Mouse (Mus musculus) embryo, embryonic 10.5 days (tissue): ENCODE results near the gene Cpne6.

Experiments
- DNase-seq: peaks from one replicate; pipeline ENCODE4 v3.0.0-alpha.2; 2015; ENCODE audit warnings: low spot score

Gene Cpne6

DNA sequence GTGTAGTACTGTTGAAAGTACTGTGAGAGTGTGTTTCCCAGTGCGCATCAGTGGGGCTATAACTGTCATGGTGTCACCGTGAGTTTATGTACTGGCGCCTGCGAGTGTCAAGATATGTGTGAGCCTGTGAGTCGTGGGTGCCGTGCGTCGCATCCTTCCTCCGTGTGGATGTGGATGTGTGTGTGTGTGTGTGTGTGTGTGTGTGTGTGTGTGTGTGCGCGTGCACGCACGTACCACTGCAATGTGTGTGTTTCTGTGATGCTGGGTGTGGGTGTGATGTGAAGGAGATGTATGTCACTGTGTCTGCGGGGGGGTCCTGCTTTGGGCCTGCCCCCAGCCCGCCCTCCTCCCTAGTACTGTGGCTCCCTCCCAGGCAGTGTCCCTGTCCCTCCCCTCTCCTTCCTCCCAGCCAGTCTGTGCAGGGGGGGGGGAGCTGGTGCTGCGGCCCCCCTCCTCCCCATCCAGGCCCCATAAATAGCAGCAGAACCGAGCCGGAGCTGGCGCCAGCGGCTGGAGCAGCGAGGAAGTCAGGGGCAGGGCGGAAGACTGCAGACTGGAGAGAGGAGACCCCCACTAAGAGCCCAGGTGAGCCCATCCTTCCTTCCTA lies at the start of gene Cpne6:
Cpne6 (plus strand) TSS at position 321 of the 607 bp plus-strand sequence.
- DNase-seq: no peak

DNA sequence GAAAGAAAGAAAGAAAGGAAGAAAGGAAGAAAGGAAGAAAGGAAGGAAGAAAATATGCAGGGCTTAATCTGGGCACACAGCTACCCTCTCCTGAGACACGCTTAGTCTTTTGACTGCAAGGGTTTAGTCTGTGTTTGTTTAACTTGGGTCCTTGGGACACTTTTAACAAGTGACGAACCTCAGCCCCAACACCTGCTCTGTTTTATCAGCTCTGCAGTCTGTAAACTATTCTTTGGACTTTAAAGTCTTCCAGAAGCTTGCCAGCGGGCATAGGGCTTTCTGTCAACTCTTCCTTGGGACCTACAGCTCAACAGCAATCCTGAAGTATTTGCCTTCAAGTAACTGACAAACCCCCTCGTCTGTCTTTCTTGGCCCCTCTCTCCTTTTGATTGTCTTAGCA lies 48.5 kb upstream of the Cpne6 start:
- no peak for DNase-seq

DNA sequence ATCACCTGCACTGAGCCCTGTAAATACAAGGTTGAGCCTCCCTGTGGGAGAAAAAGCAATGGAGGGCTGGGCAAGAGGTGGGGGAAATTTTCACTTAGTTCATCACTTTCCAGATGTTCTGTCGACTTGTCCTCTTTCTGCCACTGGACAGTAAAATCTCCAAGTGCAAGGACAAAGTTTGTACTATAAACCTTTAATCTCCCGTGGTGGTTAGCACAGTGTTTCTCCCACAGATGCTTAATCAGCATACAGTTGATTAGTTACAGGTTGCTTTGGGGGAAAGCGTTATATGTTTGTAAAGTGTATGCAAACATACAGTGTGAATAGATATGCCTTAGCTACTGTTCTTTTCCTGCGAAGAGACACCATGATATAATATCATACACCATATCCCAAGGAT lies 43.8 kb upstream of the Cpne6 start:
- DNase-seq: no peak

DNA sequence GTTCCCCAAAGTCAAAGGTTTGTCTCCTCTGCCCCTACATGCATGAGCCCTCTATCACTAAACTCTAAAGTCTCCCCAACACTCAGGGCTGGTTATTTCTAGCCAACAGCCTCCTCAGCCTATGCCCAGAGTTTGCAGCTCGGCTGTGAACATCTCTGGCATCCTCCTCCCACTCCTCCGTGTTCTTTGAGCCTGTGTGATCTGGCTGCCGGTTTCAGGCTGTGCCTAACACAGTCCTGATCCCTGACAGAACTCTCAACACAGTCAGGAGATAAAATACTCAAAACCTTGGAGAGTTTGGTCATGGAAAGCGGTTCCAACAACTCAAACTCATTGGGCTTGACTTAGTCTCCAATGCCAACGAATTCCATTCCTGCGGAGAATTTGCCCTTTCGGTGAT lies 43.1 kb upstream of the Cpne6 start:
- no peak for DNase-seq

DNA sequence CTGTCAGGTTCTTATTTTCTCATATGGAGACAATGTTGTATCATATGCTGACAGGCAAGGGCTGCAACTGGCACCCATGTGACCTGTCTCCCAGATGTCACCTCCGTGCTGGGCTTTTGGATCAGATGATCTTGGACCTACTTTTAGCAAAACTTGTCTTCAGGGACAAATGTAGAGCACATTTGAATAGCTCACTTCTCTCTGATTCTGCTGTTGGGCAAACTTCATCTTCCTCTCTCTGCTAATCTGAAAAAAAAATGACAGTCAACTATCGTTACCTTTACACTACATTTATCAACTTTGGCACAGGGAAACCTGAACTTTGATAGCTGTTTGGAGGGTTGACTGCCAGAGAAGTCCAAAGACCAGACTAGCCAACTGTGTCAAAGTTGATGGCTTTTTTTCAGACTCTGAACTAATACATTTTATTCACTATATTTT lies 41.9 kb upstream of the Cpne6 start:
- no peak for DNase-seq

DNA sequence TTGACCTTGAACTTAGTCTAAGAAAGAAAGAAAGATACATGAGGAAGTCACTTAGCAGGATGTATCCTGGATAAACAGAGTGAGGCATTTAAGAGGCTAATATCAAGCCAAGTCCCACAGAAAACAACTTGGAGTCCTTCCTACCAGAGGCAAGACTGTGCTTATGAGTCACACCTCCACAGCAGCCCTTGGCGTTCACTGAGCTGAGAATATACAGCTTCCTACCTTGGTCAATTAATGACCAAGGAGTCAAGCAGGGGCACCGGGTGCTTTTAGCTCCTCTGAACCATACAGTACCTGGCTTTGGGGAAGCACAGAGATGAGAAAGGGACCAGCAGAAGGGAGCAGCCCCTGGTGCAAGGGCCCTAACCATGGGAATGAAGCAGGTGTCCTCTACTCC lies 41.2 kb upstream of the Cpne6 start:
- DNase-seq: no peak

DNA sequence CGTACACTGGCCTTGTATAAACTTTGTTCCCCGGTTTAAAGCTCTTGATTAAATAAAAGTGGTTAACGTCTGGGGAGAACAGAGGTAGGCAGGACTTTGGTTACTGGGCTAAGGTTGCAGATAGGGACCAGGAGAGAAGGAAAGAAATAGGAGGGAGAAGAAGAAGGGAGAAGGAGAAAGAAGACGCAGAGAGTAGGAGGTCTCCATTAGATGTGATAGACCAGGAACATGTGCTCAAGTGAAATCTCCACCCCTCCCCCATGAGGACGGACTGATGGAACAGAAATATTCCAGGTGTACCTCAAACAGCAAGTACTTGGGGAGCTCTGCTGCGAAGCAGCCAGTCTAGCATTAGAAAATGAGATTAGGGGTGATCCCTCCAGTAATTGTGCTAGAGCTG lies 40.4 kb upstream of the Cpne6 start:
- no peak for DNase-seq

DNA sequence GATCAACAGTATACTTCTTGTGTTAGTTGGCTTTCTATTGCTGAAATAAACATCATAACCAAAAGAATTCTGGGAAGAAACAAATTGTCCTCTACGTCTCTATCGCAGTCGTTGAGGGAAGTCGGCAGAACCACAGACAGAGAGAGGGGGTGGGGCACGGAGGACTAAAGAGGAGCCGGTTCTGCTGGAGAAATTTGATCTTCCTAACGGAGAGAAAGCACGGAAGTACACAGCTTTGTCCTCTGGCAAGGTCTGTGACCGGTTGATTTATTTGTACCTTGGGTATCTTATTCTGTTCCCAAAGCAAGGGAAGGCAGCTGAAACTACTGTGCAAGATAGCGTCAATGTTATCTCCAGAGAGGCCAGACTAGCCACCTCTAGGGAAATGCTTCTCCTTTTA lies 39.4 kb upstream of the Cpne6 start:
- peak; percentile 40 for DNase-seq

DNA sequence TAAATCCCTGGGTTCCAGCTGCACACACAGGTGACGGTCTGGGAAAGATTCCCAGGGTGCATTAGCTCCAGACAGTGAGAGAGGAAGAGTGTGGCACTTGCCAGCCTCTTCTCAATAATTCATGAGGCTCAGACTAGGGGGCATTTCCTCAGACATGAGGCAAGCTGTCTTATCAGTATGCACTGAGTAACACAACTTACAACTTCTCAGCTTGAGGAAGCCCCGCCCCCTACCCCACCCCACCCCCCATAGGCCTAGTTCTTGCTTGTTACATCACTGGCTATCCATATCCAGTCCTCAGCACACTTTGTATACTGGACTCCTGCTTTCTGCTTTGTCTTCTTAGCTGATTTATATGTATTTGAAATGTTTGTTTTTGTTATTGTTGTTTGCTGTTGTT lies 34.6 kb upstream of the Cpne6 start:
- no peak for DNase-seq

DNA sequence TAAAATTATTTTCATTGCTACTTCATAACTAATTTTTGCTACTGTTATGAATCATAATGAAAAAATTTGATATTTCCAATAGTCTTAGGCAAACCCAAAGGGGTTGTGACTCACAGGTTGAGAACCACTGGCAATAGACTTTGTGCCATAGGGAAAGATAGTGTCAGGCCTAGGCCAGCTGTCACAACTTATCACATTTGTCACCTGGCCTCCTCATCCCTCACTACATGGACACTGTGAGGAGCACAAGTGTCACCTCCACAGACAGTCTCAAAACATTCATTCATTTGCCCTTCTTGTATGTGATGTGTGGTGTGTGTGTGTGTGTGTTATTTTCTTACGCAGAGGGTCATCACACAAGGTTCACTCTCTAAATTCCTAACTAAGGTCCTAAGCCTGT lies 32.8 kb upstream of the Cpne6 start:
- no peak for DNase-seq

DNA sequence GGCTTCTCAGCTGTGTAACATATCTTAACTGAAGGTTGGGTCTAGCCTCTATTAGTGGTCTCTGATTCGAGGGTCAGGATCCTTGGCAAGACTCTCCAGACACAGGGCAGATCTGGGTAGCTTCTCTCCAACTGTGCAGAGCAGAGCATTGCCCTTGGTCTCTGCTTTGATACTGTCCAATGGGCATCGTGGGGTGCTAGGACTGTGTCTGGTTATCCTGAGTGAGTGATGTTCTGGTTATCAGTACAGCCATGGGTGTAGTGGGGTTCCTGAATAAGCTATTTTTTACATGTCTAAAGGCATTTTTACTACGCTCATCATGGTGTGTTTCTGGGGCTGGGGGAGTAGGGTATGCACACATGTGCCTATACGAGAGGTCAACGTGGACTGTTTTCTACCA lies 32.4 kb upstream of the Cpne6 start:
- DNase-seq: no peak

DNA sequence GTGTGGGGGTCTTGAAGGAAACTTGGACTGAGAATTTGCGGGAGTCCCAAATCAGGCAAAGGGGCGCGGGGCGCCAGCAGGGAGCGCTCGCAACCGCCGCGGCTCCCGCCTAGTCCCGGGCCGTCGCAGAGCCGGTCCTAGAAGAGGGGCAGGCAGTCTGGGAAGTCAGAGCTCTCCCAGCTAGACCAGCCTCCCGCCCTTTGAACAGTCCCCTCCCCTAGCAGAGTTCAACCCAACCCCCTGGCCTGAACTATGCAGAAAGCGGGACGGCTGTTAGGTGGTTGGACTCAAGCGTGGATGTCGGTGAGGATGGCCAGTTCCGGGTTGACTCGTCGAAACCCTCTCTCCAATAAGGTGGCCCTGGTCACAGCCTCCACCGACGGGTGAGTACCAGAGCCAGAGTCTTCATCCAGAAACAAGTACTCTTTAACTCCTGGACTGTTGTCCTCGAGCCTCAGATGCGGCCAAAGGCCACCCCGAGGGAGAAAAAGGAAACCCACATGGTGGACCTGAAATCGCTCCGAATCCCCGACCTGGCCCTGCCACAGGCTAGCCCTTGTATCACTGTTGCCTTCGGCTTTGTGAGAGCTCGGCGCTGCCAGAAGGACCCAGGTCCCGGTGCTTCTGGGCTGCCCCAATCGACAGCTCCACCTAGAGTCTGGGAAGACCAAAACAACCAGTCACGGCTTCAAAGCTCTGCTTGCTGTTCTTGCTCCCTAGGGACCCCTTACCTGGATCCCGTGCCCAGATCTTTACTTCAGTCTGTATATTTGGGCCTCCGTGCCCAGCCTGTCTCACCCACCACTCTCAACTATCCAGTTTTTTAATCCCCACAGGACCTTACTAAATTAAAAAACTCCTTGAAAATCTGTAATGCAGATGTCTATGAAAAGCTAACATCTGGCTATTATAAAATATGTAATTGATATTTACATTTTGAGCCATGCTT lies 31.3 kb upstream of the Cpne6 start, which contains the start of gene Dhrs4:
Dhrs4 (plus strand) TSS at position 108 of the 949 bp plus-strand sequence.
- DNase-seq: peak; percentile 91

DNA sequence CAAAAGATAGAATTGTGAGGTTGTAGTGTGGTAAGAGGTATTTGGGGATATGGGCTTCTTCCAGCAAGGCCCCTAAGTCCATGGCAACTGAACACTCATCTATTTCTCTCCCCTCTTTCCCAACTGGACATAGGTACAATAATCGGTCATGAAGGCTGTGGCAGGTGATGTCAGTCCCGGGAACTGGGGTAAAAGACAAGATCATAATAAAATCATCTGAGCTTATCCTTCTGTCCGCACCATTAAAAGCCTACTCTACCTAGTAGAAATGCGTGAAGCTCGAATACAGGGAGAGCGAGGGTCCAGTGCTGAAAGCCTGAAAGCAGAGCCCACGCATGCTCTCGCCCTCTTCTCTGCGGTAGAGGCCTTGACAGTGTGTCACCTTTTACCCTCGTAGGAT lies 30.6 kb upstream of the Cpne6 start:
- DNase-seq: no peak

DNA sequence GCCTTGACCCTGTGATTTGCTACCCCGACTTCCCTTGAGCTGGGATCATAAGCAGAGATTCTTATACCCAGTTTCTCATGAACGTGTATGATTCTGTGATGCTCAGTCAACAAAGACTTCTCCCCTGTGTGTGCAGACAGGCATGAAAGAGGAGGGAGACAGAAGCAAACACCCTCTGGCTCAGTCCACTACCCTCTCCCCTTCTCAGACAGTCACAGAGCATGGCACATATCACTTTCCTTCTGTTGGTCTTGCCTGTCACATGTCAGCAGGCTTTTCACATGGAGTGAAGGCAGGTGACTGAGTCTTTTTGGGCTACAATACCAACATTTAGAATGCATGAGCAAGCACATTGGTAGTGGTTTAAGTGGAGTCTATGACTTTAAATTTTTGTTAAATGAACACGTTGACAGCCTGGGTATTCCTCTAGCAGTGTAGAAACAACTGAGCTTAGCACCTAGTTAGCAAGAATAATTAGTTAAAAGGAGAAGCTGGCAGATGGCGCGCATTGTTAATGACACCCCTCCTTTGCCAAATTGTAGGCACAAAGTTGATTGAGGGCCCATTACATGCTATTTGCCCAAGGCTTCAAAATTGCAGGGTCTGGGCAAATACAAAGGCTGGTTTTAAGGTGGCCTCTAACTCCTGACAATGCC lies 25.7 kb upstream of the Cpne6 start:
- no peak for DNase-seq

DNA sequence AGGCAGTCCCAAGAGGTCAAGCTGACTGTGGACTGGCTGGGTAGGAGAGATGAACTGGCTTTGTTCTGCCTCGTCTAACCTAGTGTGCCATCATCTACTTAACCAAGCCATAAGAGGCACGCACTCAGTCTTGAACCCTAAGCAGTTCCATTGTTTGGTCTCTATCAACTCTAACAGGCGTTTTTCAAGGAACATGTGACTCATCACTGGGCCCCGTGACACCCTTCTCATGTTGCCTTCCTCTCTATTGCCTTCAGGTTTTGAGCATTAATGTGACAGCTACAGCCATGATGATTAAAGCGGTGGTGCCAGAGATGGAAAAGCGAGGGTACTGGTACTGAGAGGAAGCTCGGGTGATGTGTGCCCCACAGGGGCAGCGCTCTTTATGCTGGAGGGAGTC lies 23.4 kb upstream of the Cpne6 start:
- no peak for DNase-seq

DNA sequence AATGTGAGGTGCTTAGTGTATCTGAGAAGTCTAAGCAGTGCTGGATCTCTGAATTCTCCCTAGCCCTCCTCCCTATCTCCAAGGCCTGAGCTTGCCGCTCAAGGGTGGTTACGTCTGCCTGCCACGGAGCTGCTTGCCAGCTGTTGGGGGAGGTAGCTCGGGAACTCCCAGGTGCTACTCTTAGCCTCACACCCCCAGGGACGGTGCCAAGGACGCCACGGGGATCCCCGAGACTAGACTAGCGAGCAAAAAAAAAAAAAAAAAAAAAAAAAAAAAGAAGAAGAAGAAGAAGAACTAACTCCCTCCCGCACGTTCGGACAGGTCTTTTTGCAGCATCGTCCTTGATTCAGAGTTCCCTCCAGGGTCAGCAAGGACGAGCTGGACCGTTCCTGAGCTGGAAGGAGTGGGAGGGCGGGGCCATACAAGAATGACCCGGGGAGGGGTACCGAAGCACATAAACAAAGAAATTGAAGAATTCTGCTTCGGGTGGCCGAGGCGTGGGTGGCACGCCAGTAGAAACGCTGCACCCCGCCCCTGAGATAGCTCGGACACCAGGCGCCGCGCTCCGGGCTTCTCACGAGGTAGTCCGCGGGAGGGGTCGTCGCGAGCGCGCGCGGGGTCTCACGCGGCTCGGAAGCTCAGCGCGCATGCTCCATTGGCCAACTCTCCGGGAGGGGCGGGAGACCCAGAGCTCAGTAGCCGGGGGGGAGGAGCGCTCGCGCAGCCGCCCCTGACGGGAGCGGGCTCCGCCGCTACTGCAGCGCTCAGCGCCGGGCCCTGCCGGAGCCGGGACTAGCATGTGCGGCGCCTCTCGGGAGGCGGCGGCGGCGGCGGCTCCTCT lies 19.7 kb upstream of the Cpne6 start, which contains the start of gene Carmil3:
Carmil3 (plus strand) TSS at position 291 of the 841 bp plus-strand sequence.
- DNase-seq: peak; percentile 86

DNA sequence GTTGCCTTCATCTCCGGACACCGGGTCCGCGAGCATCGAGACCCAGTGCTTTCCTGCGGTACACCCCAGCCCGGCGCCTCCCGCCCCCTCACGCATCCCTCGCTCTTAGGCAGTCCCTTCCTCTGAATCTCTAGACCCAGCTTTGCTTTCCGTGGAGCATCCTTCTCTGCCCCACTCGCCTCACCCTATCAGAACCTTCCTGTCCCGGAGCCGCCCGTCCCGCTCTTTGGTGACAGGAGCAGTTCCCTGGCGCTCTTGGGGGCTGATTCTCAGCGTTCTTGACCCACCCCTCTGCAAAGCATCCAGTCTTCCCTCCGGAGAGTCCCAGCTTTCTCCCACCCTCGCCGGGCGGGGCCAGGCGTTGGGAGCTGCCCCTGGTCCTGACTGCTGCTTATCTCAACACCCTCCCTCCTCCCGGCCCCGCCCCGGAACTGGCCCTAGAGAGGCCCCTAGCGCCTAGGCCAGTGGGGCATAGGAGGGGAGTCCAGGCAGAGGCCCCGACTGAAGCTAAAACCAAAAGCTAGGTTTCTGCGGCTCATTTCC lies 18.9 kb upstream of the Cpne6 start:
- DNase-seq: peak; percentile 90

DNA sequence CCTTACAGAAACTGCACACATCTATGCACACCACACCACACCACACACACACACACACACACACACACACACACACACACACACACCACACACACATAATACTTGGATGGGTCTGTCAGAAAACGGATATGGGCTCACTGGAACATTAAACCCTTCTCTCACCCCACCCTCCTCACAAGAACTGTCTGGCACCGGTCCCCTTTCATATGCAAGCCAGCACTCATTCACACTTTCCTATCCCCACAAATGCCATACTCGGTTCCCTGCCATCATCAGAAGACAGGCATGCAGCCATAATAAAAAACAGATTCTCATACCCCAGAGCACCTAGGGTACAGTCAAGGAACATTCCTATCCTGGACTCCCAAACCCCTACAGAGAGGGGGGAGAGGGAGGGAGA lies 18.1 kb upstream of the Cpne6 start:
- no peak for DNase-seq

DNA sequence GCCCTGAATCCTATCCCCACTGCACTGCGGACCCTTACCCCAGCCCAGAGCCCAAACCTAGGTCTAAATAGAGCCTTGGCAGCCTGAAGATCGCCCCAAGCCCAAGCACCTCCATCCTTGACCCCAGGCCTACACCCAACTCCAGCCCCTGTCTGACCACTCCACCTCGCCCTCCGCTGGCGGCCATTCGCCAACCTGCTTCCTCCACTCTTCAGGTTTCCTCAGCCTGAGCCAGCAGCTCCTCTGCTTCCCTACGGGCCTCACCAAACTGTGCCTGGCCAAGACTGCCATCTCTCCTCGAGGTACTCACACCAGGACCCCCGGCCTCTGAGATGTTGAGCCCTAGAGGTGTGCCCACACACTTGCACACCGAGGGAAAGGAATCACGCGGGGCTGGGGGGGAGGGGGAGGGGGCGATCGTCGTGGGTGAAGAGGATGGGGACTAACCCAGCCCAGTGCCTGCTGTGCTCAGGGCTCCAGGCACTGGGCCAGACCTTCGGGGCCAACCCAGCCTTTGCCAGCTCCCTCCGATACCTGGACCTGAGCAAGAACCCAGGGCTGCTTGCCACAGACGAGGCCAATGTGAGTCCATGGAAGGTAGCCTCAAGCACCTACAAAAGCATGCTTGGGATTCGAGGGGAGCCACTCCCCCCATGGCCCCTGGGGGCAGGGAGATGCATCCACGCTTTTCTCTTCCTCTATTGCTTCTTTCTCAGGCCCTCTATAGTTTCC lies 14.6 kb upstream of the Cpne6 start:
- DNase-seq: no peak

DNA sequence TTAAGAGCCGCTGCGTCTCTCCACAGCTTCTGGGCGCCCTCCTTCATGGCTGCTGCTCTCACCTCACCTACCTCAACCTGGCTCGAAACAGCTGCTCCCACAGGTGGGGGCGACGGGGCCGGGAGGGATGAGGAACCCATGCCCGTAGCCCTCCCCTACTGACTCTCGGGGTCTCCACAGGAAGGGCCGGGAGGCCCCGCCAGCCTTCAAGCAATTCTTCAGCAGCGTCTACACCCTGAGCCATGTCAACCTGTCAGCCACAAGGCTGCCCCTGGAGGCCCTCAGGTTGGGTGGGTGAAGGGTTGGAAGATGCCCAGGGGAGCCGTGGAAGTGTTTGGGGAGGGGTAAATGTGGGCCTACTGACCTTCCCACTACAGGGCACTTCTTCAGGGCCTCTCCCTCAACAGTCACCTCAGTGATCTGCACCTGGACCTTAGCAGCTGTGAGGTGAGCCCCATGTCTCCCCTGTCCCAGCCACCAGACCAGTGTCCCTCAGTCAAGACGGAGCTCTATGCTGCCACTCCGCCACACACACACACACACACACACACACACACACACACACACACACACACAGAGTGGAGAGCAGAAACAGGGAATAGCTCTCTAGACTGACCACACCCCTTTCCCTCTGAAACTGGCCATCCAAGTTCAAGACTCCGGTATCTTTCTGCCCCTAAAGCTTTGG lies 13.3 kb upstream of the Cpne6 start:
- no peak for DNase-seq
